Mouse (Mus musculus): ENCODE measurements at regions not wholly inside any gene's neighbourhood (a gene's known extent, or its start where the extent isn't known, plus 50 kb on each side); places are given as distances from the start of the nearest gene placed in this dataset.
A peak's percentile ranks its signal among the peaks of the same experiment; 100 is the strongest.

GRCm38 (mm10) chr10:14233335-14233734 lies 267.5 kb downstream of the Hivep2 start:
- no peak for DNase-seq
- intact Hi-C loops (cut with DNase I): no loop called here

- intact Hi-C loops (cut with DNase I): no loop called here
- DNase-seq: no peak
These were observed 265.6 kb downstream of the Hivep2 start for GRCm38 (mm10) chr10:14231464-14231863.

DNA sequence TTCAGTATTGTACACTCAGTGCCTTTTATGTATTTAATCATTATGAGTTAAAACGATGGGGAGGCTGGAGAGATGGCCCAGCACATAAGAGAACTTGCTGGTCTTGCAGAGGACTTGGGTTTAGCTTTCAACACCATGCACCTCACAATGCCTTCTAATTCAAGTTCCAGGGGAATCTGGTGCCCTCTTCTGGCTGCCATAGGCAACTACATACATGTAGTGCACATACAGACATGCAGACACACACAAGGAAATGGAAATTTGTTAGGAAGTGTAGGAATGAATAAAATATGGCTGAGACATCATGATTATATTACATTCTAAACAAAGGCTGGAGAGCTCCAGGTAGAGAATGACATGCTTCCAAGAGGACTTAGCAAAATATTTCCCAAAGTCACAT lies 251.4 kb downstream of the Hivep2 start:
- no peak for DNase-seq
- intact Hi-C loops (cut with DNase I): loop anchor here (10.0 kb wide), 1 partner anchor 168 kb away; no protein-coding TSS in a partner anchor

GRCm38 (mm10) chr10:14216191-14216992 lies 250.5 kb downstream of the Hivep2 start:
- intact Hi-C loops (cut with DNase I): loop anchor here (10.0 kb wide), 1 partner anchor 168 kb away; no protein-coding TSS in a partner anchor

DNA sequence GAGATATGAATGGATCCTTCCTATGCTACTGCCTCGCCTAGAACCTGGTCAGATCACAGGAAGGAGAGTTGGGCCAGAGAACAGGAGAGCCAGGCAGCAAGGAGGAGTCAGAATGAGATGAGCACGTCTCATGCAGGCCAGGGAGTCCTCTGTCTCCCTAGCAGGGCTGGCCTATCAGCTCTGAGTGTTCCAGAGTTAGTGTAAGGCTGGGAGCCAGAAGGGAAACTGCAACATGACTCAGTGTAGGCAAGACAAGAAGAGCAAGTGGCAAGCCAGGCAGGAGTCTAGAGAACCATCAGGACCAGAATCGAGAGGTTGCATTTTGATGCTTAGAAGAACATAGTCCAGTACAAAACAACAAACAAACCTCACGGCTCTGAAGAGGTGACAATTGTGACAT lies 249.6 kb downstream of the Hivep2 start:
- intact Hi-C loops (cut with DNase I): loop anchor here (10.0 kb wide), 1 partner anchor 169 kb away; no protein-coding TSS in a partner anchor

More at GRCm38 (mm10) chr10:14216191-14216992, 250.5 kb downstream of the Hivep2 start:
- no peak for DNase-seq

GRCm38 (mm10) chr10:14213536-14213935 lies 247.7 kb downstream of the Hivep2 start:
- no peak for DNase-seq
- intact Hi-C loops (cut with DNase I): loop anchor here (10.0 kb wide), 1 partner anchor 171 kb away; no protein-coding TSS in a partner anchor

More for the DNA sequence above, 249.6 kb downstream of the Hivep2 start:
- DNase-seq: no peak

GRCm38 (mm10) chr10:14211926-14212325 lies 246.1 kb downstream of the Hivep2 start:
- DNase-seq: peak in 1 of 2 experiments; percentile 44
- intact Hi-C loops (cut with DNase I): loop anchor here (10.0 kb wide), 1 partner anchor 173 kb away; no protein-coding TSS in a partner anchor

GRCm38 (mm10) chr10:14211481-14211880 lies 245.6 kb downstream of the Hivep2 start:
- no peak for DNase-seq
- intact Hi-C loops (cut with DNase I): loop anchor here (10.0 kb wide), 1 partner anchor 173 kb away; no protein-coding TSS in a partner anchor

GRCm38 (mm10) chr10:14210445-14210844 lies 244.6 kb downstream of the Hivep2 start:
- DNase-seq: no peak
- intact Hi-C loops (cut with DNase I): loop anchor here (10.0 kb wide), 1 partner anchor 174 kb away; no protein-coding TSS in a partner anchor

DNA sequence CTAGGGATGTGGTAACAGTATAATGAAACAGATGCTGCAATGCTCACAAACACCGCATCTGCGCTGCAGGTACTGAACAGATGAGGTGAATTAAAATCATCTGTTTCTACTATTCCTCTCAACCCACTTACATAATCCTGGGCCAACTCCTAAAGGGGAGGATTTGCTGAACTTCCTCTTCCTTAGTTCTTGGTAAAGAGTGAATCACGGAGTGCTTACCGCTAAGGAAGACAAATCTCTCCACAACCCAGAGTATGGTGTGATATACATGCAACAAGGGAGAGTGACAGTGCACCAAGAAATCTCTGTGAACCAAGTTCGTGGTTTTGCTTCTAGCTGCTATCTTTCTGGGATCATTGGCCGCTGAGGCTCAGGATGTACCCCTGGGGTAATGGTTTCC lies 244.2 kb downstream of the Hivep2 start:
- no peak for DNase-seq
- intact Hi-C loops (cut with DNase I): loop anchor here (10.0 kb wide), 1 partner anchor 175 kb away; no protein-coding TSS in a partner anchor

DNA sequence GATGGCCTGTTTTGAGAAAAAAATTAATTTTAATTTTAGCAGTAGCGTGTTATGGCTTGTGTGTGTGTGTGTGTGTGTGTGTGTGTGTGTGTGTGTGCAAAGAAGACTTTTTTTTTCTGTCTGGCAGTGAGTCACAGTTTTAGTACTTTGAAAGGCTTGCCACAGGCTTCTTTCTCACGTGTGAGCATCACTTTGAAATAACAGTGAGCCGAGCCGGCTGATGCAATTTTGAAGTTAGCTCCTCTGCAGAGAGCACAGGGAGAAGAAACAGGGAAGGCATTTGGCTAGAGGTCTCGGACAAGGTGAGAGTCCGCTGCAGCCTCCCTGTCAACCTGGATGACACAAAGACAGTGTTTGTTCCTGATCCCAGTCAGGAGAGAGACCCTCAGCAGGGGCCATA lies 242.3 kb downstream of the Hivep2 start:
- DNase-seq: no peak
- intact Hi-C loops (cut with DNase I): no loop called here

GRCm38 (mm10) chr10:14207616-14208015 lies 241.7 kb downstream of the Hivep2 start:
- intact Hi-C loops (cut with DNase I): no loop called here
- DNase-seq: no peak

GRCm38 (mm10) chr10:14207051-14207570 lies 241.2 kb downstream of the Hivep2 start:
- DNase-seq: no peak
- intact Hi-C loops (cut with DNase I): no loop called here
